Mouse (Mus musculus) CH12.LX (cell line): ENCODE data around the gene Slc25a12.

Source experiments
- CHD2 ChIP-seq: IDR thresholded peaks from 2 replicates; pipeline ENCODE4 v1.6.1; 2011; ENCODE audit warnings: low read length, improper control_type of control experiment
- EP300 ChIP-seq: IDR thresholded peaks from 2 replicates; pipeline ENCODE4 v1.6.1; 2011; ENCODE audit warnings: low read length, improper control_type of control experiment
- POLR2A ChIP-seq: IDR thresholded peaks from 2 replicates; pipeline ENCODE4 v1.6.1; 2011; ENCODE audit warnings: low read depth, mild to moderate bottlenecking, improper control_type of control experiment, low read length
- TCF12 ChIP-seq: IDR thresholded peaks from 2 replicates; pipeline ENCODE4 v1.6.1; 2014; ENCODE audit warnings: low read depth, mild to moderate bottlenecking, inconsistent platforms, low read length, improper control_type of control experiment
- USF1 ChIP-seq: IDR thresholded peaks from 2 replicates; pipeline ENCODE4 v1.6.1; 2014; ENCODE audit warnings: low read depth, mild to moderate bottlenecking, inconsistent platforms, low read length, improper control_type of control experiment
- ZKSCAN1 ChIP-seq: IDR thresholded peaks from 2 replicates; pipeline ENCODE4 v1.6.1; 2012; ENCODE audit warnings: low read depth, inconsistent platforms, low read length, improper control_type of control experiment, borderline replicate concordance

- TF ChIP-seq POLR2A (no peak), ZKSCAN1 (no peak), EP300 (no peak), CHD2 (no peak), USF1 (no peak), TCF12 (no peak)
Measured at GRCm38 (mm10) chr2:71254836-71255235, 112.7 kb downstream of the Slc25a12 start.
